Mouse (Mus musculus) intestine, embryonic 16.5 days (tissue): ENCODE results near the gene Nrg4. TPM values are rescaled to one million over a fixed set of nuclear protein-coding genes. Genes with fewer than 3 reads are reported as not detected.

Experiments
- ATAC-seq: fragments of 200-750 bp; cut with Nextera tagmentation; 2 replicates; pipeline ENCODE4 v1.8.0; 2017; ENCODE audit warnings: moderate TSS enrichment, moderate library complexity
- H3K27ac ChIP-seq: fragments of 300-500 bp; sonication (generic); 2 replicates; pipeline ENCODE4 v1.5.1; 2014; ENCODE audit warnings: mild to moderate bottlenecking, low read length
- H3K27me3 ChIP-seq: fragments of 300-500 bp; sonication (generic); replicated peaks from 2 replicates; pipeline ENCODE4 v1.6.1; 2014; ENCODE audit warnings: low read length, control low read depth, mixed read lengths; ENCODE audit not compliant: control insufficient read depth, insufficient read depth
- H3K36me3 ChIP-seq: fragments of 300-500 bp; sonication (generic); 2 replicates; pipeline ENCODE4 v1.6.1; 2014; ENCODE audit warnings: low read length, control low read depth; ENCODE audit not compliant: control insufficient read depth, insufficient read depth
- H3K4me1 ChIP-seq: fragments of 300-500 bp; sonication (generic); 2 replicates; pipeline ENCODE4 v1.6.1; 2014; ENCODE audit warnings: low read length, control low read depth, mixed read lengths; ENCODE audit not compliant: control insufficient read depth, insufficient read depth
- H3K4me2 ChIP-seq: fragments of 300-500 bp; sonication (generic); 2 replicates; pipeline ENCODE4 v1.6.1; 2014; ENCODE audit warnings: low read depth, low read length, control low read depth
- H3K4me3 ChIP-seq: fragments of 300-500 bp; sonication (generic); 2 replicates; pipeline ENCODE4 v1.5.1; 2014; ENCODE audit warnings: mild to moderate bottlenecking, low read length
- H3K9ac ChIP-seq: fragments of 300-500 bp; sonication (generic); 2 replicates; pipeline ENCODE4 v1.6.1; 2014; ENCODE audit warnings: low read depth, low read length
- H3K9me3 ChIP-seq: fragments of 300-500 bp; sonication (generic); 2 replicates; pipeline ENCODE4 v1.6.1; 2016; ENCODE audit warnings: low read length, control low read depth; ENCODE audit not compliant: control insufficient read depth
- WGBS: fragments of 180-500 bp; shearing (Covaris S2); extraction: QIAGEN DNeasy Blood & Tissue Kit; methylation state at CpG from one replicate; pipeline ENCODE4 v1.1.7; 2014; 5-methylcytosine and 5-hydroxymethylcytosine counted together
- polyA plus RNA-seq: library from polyadenylated mRNA; unstranded; fragments of >200 nt; fragmentation: Nextera tagmentation; extraction: Ambion mirVana; gene quantifications from 2 replicates; pipeline ENCODE4 v1.2.1, GENCODE M21; 2015

The Nrg4 gene
- polyA plus RNA-seq, 1 experiment from 2014 or later: 0.88 TPM

DNA sequence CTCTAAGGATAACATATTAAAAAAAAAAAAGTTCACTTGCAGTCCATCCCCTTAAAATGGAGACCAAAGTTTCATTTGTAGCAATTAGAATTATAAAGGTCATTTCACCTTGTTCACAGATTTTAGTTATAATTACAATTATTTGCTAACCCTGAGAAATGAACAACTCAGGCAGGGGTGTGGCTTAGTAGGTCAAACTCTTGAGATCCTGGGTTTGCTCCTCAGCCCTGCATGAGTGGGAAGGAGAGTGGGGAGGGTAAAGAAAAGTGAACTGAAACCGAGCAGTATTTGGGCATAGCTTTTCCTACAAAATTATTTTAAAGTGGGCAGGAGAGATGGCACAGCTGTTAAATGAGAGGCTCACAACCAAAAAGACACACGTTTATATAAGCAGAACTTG is 19.6 kb downstream of the Nrg4 start:
- WGBS: 56% methylated on average over 2 of the region's 2 CpGs

GRCm38 (mm10) chr9:55296221-55296620 is 30.4 kb downstream of the Nrg4 start:
- Histone ChIP-seq H3K4me1 (no peaks in the 10 kb centered on the region), H3K36me3 (no peaks in the 10 kb centered on the region), H3K4me2 (no peak overlapping the region), H3K27ac (no peak overlapping the region), H3K27me3 (no peaks in the 10 kb centered on the region), H3K9me3 (no peaks in the 10 kb centered on the region), H3K4me3 (no peak overlapping the region), H3K9ac (no peak overlapping the region)
- no peak for ATAC-seq
- 61% methylated on average over 2 of the region's 2 CpGs for WGBS

More for the DNA sequence above, 19.6 kb downstream of the Nrg4 start:
- Histone ChIP-seq H3K36me3 (no peaks in the 10 kb centered on the region), H3K9me3 (no peaks in the 10 kb centered on the region), H3K27ac (no peak overlapping the region), H3K4me2 (no peak overlapping the region), H3K9ac (no peak overlapping the region), H3K4me3 (no peak overlapping the region), H3K4me1 (no peaks in the 10 kb centered on the region), H3K27me3 (no peaks in the 10 kb centered on the region)
- ATAC-seq: no peak

DNA sequence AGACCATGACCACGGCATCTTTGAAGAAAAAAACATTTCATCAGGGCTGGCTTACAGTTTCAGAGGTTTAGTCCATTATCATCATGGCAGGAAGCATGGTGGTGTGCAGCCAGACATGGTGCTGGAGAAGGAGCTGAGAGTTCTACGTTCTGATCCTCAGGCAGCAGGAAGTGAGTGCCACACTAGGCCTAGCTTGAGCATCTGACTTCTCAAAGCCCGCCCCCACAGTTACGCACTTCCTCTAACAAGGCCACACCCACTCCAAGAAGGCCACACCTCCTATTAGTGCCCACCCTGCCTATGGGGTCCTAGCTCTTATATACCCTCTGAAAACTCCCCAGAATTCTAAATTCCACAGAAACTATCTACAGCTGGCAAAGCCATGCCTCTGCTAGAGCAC is 34.7 kb downstream of the Nrg4 start:
- WGBS: 95% methylated on average over 4 of the region's 4 CpGs
- no peaks in the 10 kb centered on the region for H3K9me3 ChIP-seq
- H3K27ac ChIP-seq: no peak overlapping the region
- H3K4me3 ChIP-seq: no peak overlapping the region
- H3K9ac ChIP-seq: no peak overlapping the region
- H3K4me2 ChIP-seq: no peak overlapping the region
- no peak for ATAC-seq
- no peaks in the 10 kb centered on the region for H3K4me1 ChIP-seq
- no peaks in the 10 kb centered on the region for H3K36me3 ChIP-seq
- no peaks in the 10 kb centered on the region for H3K27me3 ChIP-seq

- Histone ChIP-seq H3K27me3 (no peaks in the 10 kb centered on the region), H3K9ac (no peak overlapping the region), H3K4me1 (no peaks in the 10 kb centered on the region), H3K4me2 (no peak overlapping the region), H3K27ac (no peak overlapping the region), H3K9me3 (no peaks in the 10 kb centered on the region), H3K4me3 (no peak overlapping the region), H3K36me3 (no peaks in the 10 kb centered on the region)
- ATAC-seq: no peak
- WGBS: 28% methylated on average over 3 of the region's 3 CpGs
These were observed 37.0 kb downstream of the Nrg4 start for GRCm38 (mm10) chr9:55289475-55290198.

DNA sequence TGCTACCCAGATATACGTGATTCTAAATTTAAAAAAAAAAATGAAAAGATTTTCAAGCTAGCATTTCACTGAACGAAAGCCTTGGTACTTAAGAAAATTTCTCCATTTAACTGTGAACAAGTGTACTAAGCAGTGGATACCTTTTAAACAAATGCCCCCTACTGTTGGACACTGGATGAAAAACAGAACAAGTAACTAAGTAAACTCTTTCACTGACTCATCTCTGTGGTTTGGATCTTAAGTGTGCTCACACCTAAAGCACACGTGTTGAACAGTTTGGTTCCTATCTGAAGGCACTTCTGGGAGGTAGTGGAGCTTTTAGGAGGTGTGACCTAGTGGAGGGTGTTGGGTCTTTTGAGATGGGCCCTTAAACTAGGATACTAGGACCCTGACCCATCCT is 41.4 kb downstream of the Nrg4 start:
- Histone ChIP-seq H3K9ac (no peak overlapping the region), H3K9me3 (no peaks in the 10 kb centered on the region), H3K4me1 (no peaks in the 10 kb centered on the region), H3K27me3 (no peaks in the 10 kb centered on the region), H3K27ac (no peak overlapping the region), H3K4me3 (no peak overlapping the region), H3K36me3 (no peaks in the 10 kb centered on the region), H3K4me2 (no peak overlapping the region)
- ATAC-seq: no peak
- 73% methylated on average over 3 of the region's 3 CpGs for WGBS

GRCm38 (mm10) chr9:55283516-55283915 is 43.1 kb downstream of the Nrg4 start:
- WGBS: 4% methylated on average over 14 of the region's 14 CpGs
- Histone ChIP-seq H3K4me2 (peak overlapping the region; percentile 32; the same call in 1 of the 2 replicates), H3K36me3 (no peaks in the 10 kb centered on the region), H3K4me1 (no peaks in the 10 kb centered on the region), H3K9ac (no peak overlapping the region), H3K27ac (no peak overlapping the region), H3K9me3 (no peaks in the 10 kb centered on the region), H3K27me3 (no peaks in the 10 kb centered on the region), H3K4me3 (no peak overlapping the region)
- peak; percentile 90 for ATAC-seq

DNA sequence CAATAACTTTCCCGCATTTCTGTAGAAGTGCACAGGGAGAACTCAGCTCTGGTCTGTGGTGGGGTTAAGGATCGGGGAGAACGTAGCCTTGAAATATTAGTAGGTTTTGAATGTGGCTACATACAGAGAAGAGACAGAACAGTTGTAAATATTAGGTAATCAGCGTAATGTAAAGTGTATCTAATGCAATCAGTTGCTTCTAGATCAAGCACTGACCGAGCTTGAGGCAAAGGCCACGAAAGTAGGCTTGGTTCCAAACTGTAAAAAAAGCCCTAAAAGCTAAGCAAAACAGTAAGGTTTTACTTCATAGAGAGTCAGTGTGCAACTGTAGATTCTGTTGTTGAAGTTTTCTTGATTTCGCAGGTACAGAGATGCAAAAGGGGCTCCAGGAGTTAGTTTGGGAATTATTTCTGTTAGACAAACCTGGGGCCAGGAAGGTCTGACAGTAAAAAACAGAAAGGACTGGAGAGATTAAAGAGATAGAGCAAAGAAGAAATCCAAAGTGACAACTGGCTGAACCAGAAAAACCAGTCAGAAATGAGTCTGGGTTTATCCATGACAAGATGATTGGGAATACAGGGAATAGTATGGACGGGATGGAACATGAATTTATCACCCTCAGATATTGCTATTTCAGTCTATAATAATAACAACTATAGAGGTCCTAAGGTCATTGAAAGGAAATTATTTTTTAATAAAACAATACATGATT is 47.4 kb downstream of the Nrg4 start:
- no peak overlapping the region for H3K4me2 ChIP-seq
- H3K4me1 ChIP-seq: no peaks in the 10 kb centered on the region
- H3K4me3 ChIP-seq: no peak overlapping the region
- no peak overlapping the region for H3K9ac ChIP-seq
- no peaks in the 10 kb centered on the region for H3K9me3 ChIP-seq
- no peaks in the 10 kb centered on the region for H3K36me3 ChIP-seq
- 78% methylated on average over 8 of the region's 8 CpGs for WGBS
- ATAC-seq: no peak
- H3K27me3 ChIP-seq: no peaks in the 10 kb centered on the region
- H3K27ac ChIP-seq: no peak overlapping the region

DNA sequence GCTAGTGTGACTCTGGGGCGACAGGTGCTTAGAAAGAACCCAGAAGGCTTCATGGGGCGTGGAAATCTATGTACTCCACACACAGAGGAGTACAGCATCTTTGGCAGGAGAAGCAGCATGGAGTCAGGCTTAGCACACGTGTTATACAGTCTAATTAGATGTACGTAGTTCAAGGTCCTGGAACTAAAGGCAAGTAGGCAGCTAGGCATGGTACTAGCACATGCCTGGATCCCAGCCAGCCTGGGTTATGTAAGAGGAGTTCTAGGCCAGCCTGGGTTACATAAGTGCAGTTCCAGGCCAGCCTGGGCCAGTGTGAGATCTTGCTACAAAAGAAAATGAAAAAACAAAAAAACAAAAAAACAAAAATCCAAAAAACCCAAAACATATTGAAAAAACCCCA is 49.1 kb downstream of the Nrg4 start:
- WGBS: 53% methylated on average over 4 of the region's 4 CpGs
- Histone ChIP-seq H3K9ac (no peak overlapping the region), H3K4me2 (no peak overlapping the region), H3K27ac (no peak overlapping the region), H3K4me3 (no peak overlapping the region), H3K9me3 (no peaks in the 10 kb centered on the region), H3K36me3 (no peaks in the 10 kb centered on the region), H3K27me3 (no peaks in the 10 kb centered on the region), H3K4me1 (0 out of 2 replicates have a peak, but pooled peaks cover 4% of the 10 kb centered on the region)
- ATAC-seq: no peak

DNA sequence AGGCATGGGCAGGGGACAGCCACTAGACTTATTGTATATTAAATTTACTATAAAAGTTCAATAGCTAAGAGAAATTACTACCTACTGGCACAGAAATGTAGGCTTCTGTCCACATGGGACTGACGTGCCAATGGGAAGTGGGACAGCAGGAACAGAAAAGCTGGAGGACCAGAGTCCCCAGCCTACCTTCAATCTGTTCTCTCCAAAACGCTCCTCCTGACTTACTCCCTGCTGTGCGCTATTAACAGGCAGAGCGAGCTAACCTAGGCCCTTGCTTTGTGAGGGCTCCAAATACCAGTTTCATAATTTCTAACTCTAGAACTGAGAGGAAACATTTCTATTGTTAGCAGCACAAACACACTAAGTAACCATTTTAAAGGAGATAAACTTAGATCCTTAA is 52.7 kb downstream of the Nrg4 start:
- Histone ChIP-seq H3K4me1 (0 out of 2 replicates have a peak, but pooled peaks cover 4% of the 10 kb centered on the region), H3K27ac (no peak overlapping the region), H3K36me3 (no peaks in the 10 kb centered on the region), H3K4me3 (no peak overlapping the region), H3K9me3 (no peaks in the 10 kb centered on the region), H3K9ac (no peak overlapping the region), H3K4me2 (no peak overlapping the region), H3K27me3 (no peaks in the 10 kb centered on the region)
- no peak for ATAC-seq
- 67% methylated on average over 4 of the region's 4 CpGs for WGBS
